Mouse (Mus musculus) C2C12 (cell line): ENCODE results near the gene Tmpo. TPM values are rescaled to one million over a fixed set of nuclear protein-coding genes. Genes with fewer than 3 reads are reported as not detected.

Experiments used
- H3K27me3 ChIP-seq: one replicate; pipeline ENCODE4 v1.6.1; 2011; ENCODE audit not compliant: control insufficient read depth, insufficient read depth, insufficient read length
- H3K36me3 ChIP-seq: one replicate; pipeline ENCODE4 v1.6.1; 2011; ENCODE audit not compliant: control insufficient read depth, insufficient read depth
- H3K4me3 ChIP-seq: one replicate; pipeline ENCODE4 v1.5.1; 2011; ENCODE audit warnings: mild to moderate bottlenecking, control low read depth; ENCODE audit not compliant: poor library complexity, insufficient read depth, severe bottlenecking
- H3K79me2 ChIP-seq: one replicate; pipeline ENCODE4 v1.6.1; 2011; ENCODE audit not compliant: control insufficient read depth, insufficient read depth
- H3K79me3 ChIP-seq: one replicate; pipeline ENCODE4 v1.6.1; 2011; ENCODE audit warnings: low read depth, control low read depth
- H3ac ChIP-seq: one replicate; pipeline ENCODE3; 2011; ENCODE audit warnings: low read depth; ENCODE audit not compliant: control insufficient read depth, insufficient read length
- CEBPB ChIP-seq: IDR thresholded peaks from one replicate; pipeline ENCODE4 v1.6.1; 2011; ENCODE audit warnings: low read depth, mild to moderate bottlenecking, control low read depth, moderate library complexity
- CTCF ChIP-seq: IDR thresholded peaks from one replicate; pipeline ENCODE4 v1.5.1; 2011; ENCODE audit not compliant: control insufficient read depth, insufficient read depth, insufficient read length
- FOSL1 ChIP-seq: IDR thresholded peaks from one replicate; pipeline ENCODE4 v1.8.0; 2011; ENCODE audit warnings: mild to moderate bottlenecking, low read length; ENCODE audit not compliant: poor library complexity, insufficient read depth, severe bottlenecking
- MAX ChIP-seq: IDR thresholded peaks from one replicate; pipeline ENCODE4 v1.6.1; 2011; ENCODE audit warnings: mild to moderate bottlenecking, control low read depth
- MYOD1 ChIP-seq: IDR thresholded peaks from one replicate; pipeline ENCODE4 v1.6.1; 2011; ENCODE audit warnings: low read depth; ENCODE audit not compliant: control insufficient read depth, insufficient read length
- MYOG ChIP-seq: IDR thresholded peaks from one replicate; pipeline ENCODE4 v1.6.1; 2011; ENCODE audit not compliant: control insufficient read depth, insufficient read length; ENCODE audit errors: extremely low read depth
- USF1 ChIP-seq: IDR thresholded peaks from one replicate; pipeline ENCODE4 v1.6.1; 2011; ENCODE audit warnings: low read depth, mild to moderate bottlenecking, control low read depth, moderate library complexity
- polyA plus RNA-seq: library from polyadenylated mRNA; unstranded; fragments of >200 nt; fragmentation: generic; extraction: Trizol; gene quantifications from one replicate; pipeline ENCODE4 v1.2.1, GENCODE M21; 2012; ENCODE audit warnings: missing spikeins

Tmpo gene
- polyA plus RNA-seq, 1 experiment: 113 TPM

- no peak overlapping the region for H3ac ChIP-seq
- H3K79me2 ChIP-seq: no peaks in the 10 kb centered on the region
- no peaks in the 10 kb centered on the region for H3K79me3 ChIP-seq
- no peak overlapping the region for H3K4me3 ChIP-seq
- H3K27me3 ChIP-seq: no peaks in the 10 kb centered on the region
- H3K36me3 ChIP-seq: no peaks in the 10 kb centered on the region
- TF ChIP-seq MYOG: no peak
- no peak for TF ChIP-seq FOSL1
- TF ChIP-seq MYOD1: no peak
- no peak for TF ChIP-seq CTCF
- no peak for TF ChIP-seq CEBPB
- TF ChIP-seq MAX: no peak
- TF ChIP-seq USF1: no peak
These were observed 49.5 kb downstream of the Tmpo start for GRCm38 (mm10) chr10:91131565-91131964.

- TF ChIP-seq FOSL1 (no peak), USF1 (no peak)
- Histone ChIP-seq H3K79me3 (no peaks in the 10 kb centered on the region), H3K4me3 (no peak overlapping the region), H3K27me3 (no peaks in the 10 kb centered on the region), H3K79me2 (no peaks in the 10 kb centered on the region), H3ac (no peak overlapping the region), H3K36me3 (no peaks in the 10 kb centered on the region)
These were observed 50.3 kb downstream of the Tmpo start for GRCm38 (mm10) chr10:91130792-91131191.

GRCm38 (mm10) chr10:91128551-91129160 lies 52.5 kb downstream of the Tmpo start:
- Histone ChIP-seq H3ac (no peak overlapping the region), H3K4me3 (no peak overlapping the region), H3K79me3 (peaks cover under 1% of the 10 kb centered on the region), H3K79me2 (peaks cover 2% of the 10 kb centered on the region), H3K36me3 (no peaks in the 10 kb centered on the region), H3K27me3 (no peaks in the 10 kb centered on the region)
- TF ChIP-seq FOSL1 (no peak), MYOG (no peak), MYOD1 (no peak), CEBPB (no peak), MAX (no peak)

GRCm38 (mm10) chr10:91127395-91127794 lies 53.7 kb downstream of the Tmpo start:
- peaks cover 12% of the 10 kb centered on the region for H3K79me3 ChIP-seq
- no peak overlapping the region for H3ac ChIP-seq
- H3K79me2 ChIP-seq: peaks cover 14% of the 10 kb centered on the region
- H3K27me3 ChIP-seq: no peaks in the 10 kb centered on the region
- TF ChIP-seq CTCF: no peak
- no peak for TF ChIP-seq CEBPB
- no peak for TF ChIP-seq MAX
- TF ChIP-seq USF1: no peak
- TF ChIP-seq MYOG: no peak
- no peak for TF ChIP-seq FOSL1
- TF ChIP-seq MYOD1: no peak
- H3K36me3 ChIP-seq: peaks cover 7% of the 10 kb centered on the region
- H3K4me3 ChIP-seq: no peak overlapping the region

- H3K4me3 ChIP-seq: no peak overlapping the region
- no peaks in the 10 kb centered on the region for H3K27me3 ChIP-seq
- H3K79me2 ChIP-seq: peaks cover 20% of the 10 kb centered on the region
- TF ChIP-seq MYOD1 (no peak), USF1 (no peak), MAX (no peak), CTCF (no peak), FOSL1 (no peak), MYOG (no peak), CEBPB (no peak)
- peaks cover 18% of the 10 kb centered on the region for H3K79me3 ChIP-seq
- no peak overlapping the region for H3ac ChIP-seq
- peaks cover 13% of the 10 kb centered on the region for H3K36me3 ChIP-seq
These were observed 54.3 kb downstream of the Tmpo start for GRCm38 (mm10) chr10:91126618-91127355.
